23 mouse cellular contexts compared by ENCODE assay signal in genomic region chr10:82680769-82681168, GRCm38 (mm10). TPM values are rescaled to one million over a fixed set of nuclear protein-coding genes. Genes with fewer than 3 reads are reported as not detected.
DNase-seq lines count a peak whose midpoint lies in the region; ATAC-seq lines count a peak whose summit lies in the region.
"Had no signal": no experiment of that assay in that cellular context is flagged by ENCODE, and none has a peak within 500 bp of the region (broad histone marks: within the 10 kb centered on the region; RNA-seq: fewer than 3 reads in every experiment).

No protein-coding gene starts in this region.

- ATAC-seq in hindbrain, embryonic 13.5 days (ENCODE audit: low FRiP score) = no peak
- ATAC-seq: forebrain, embryonic 13.5 days; inflammation-experienced regulatory T-cells, adult 6 months; liver, embryonic 12.5 days; midbrain, embryonic 15.5 days had no signal

- intact Hi-C loops in left cerebral cortex, postnatal 25 days (cut with DNase I) = loop anchor here (1.0 kb wide), 1 partner anchor 18 kb away; no protein-coding TSS in a partner anchor

- no peaks in the 10 kb centered on the region for H3K36me3 ChIP-seq in hindbrain, embryonic 13.5 days
- H3K36me3 ChIP-seq: embryonic facial prominence, embryonic 12.5 days; heart, embryonic 12.5 days; hindbrain, embryonic 12.5 days; liver, embryonic 12.5 days; midbrain, embryonic 15.5 days; neural tube, embryonic 15.5 days had no signal

- no peak overlapping the region for H3K9ac ChIP-seq in hindbrain, embryonic 13.5 days
- H3K9ac ChIP-seq: embryonic facial prominence, embryonic 12.5 days; forebrain, embryonic 13.5 days; heart, embryonic 12.5 days; hindbrain, embryonic 12.5 days; liver, embryonic 12.5 days; lung, embryonic 14.5 days; midbrain, embryonic 15.5 days; neural tube, embryonic 15.5 days had no signal

- H3K4me3 ChIP-seq in hindbrain, embryonic 13.5 days = no peak overlapping the region
- H3K4me3 ChIP-seq: embryonic facial prominence, embryonic 12.5 days; erythroblast, embryonic 14.5 days; forebrain, embryonic 13.5 days; heart, embryonic 12.5 days; hindbrain, embryonic 12.5 days; liver, embryonic 12.5 days; midbrain, embryonic 15.5 days; neural tube, embryonic 15.5 days had no signal

- H3K9me3 ChIP-seq in hindbrain, embryonic 13.5 days = no peaks in the 10 kb centered on the region
- H3K9me3 ChIP-seq: embryonic facial prominence, embryonic 12.5 days; forebrain, embryonic 13.5 days; heart, embryonic 12.5 days; hindbrain, embryonic 12.5 days; liver, embryonic 12.5 days; midbrain, embryonic 15.5 days; neural tube, embryonic 15.5 days had no signal

- no peak overlapping the region for H3K4me2 ChIP-seq in hindbrain, embryonic 13.5 days
- H3K4me2 ChIP-seq: embryonic facial prominence, embryonic 12.5 days; forebrain, embryonic 13.5 days; heart, embryonic 12.5 days; hindbrain, embryonic 12.5 days; liver, embryonic 12.5 days; lung, embryonic 14.5 days; midbrain, embryonic 15.5 days; neural tube, embryonic 15.5 days had no signal

- WGBS in hindbrain, embryonic 13.5 days = 92% methylated on average over 5 of the region's 5 CpGs

- no peaks in the 10 kb centered on the region for H3K27me3 ChIP-seq in hindbrain, embryonic 13.5 days
- H3K27me3 ChIP-seq: embryonic facial prominence, embryonic 12.5 days; forebrain, embryonic 13.5 days; heart, embryonic 12.5 days; hindbrain, embryonic 12.5 days; midbrain, embryonic 15.5 days; neural tube, embryonic 15.5 days had no signal

- no peak overlapping the region for H3K27ac ChIP-seq in hindbrain, embryonic 13.5 days
- H3K27ac ChIP-seq: embryonic facial prominence, embryonic 12.5 days; forebrain, embryonic 13.5 days; hindbrain, embryonic 12.5 days; liver, embryonic 12.5 days; midbrain, embryonic 15.5 days; neural tube, embryonic 15.5 days had no signal

- peak; percentile 87 for DNase-seq in right cerebral cortex, adult 18-20 months
- DNase-seq in right cerebral cortex, postnatal 4 days = no peak
- DNase-seq in layer of hippocampus, adult 9-11 months = peak; percentile 92
- DNase-seq in left cerebral cortex, postnatal 25 days (ENCODE audit: low spot score in 2 of 2) = peak; percentile 67 to 96
- no peak for DNase-seq in kidney, adult 9 months
- DNase-seq in embryo, embryonic 10 days (ENCODE audit: low spot score) = no peak
- DNase-seq: cerebellum, adult 8-10 months; heart, postnatal 14 days; kidney, postnatal 36 days; lung, embryonic 14.5 days; lung, postnatal 36 days; spleen, adult 18-20 months had no signal

- no peaks in the 10 kb centered on the region for H3K4me1 ChIP-seq in hindbrain, embryonic 13.5 days (replicated peaks)
- H3K4me1 ChIP-seq: embryonic facial prominence, embryonic 12.5 days; forebrain, embryonic 13.5 days; heart, embryonic 12.5 days; hindbrain, embryonic 12.5 days; midbrain, embryonic 15.5 days; neural tube, embryonic 15.5 days had no signal

RNA-seq across cellular contexts. Expression of gene Glt8d2, which starts 9.7 kb away (rescaled TPM):
- 10 to 100 TPM; 14.6 to 22.7 TPM for total RNA-seq in left cerebral cortex, postnatal 25 days (2021)
- polyA plus RNA-seq in hindbrain, embryonic 13.5 days (2015; fragmentation: Nextera tagmentation; extraction: Ambion mirVana) = 1.5 and 1.7 TPM in 2 replicates
- total RNA-seq: megakaryocyte-erythroid progenitor cell, adult 5-6 weeks had no signal
- polyA plus RNA-seq: erythroblast, embryonic 14.5 days had no signal

RNA-seq across cellular contexts. Expression of gene Hcfc2, which starts 15.2 kb away (rescaled TPM):
- 10 to 100 TPM; 43.0 to 45.2 TPM for total RNA-seq in left cerebral cortex, postnatal 25 days (2021)
- polyA plus RNA-seq in hindbrain, embryonic 13.5 days (2015; fragmentation: Nextera tagmentation; extraction: Ambion mirVana) = 41.2 and 46.1 TPM in 2 replicates

RNA-seq across cellular contexts. Expression of gene Tdg, which starts 51.1 kb away (rescaled TPM):
- 10 to 100 TPM; 50.0 to 55.6 TPM for total RNA-seq in left cerebral cortex, postnatal 25 days (2021)
- polyA plus RNA-seq in hindbrain, embryonic 13.5 days (2015; fragmentation: Nextera tagmentation; extraction: Ambion mirVana) = 196 and 203 TPM in 2 replicates

RNA-seq across cellular contexts. Expression of gene 1190007I07Rik, which starts 57.7 kb away (rescaled TPM):
- total RNA-seq in left cerebral cortex, postnatal 25 days (2021) = 10 to 100 TPM; 19.9 to 20.8 TPM
- polyA plus RNA-seq in hindbrain, embryonic 13.5 days (2015; fragmentation: Nextera tagmentation; extraction: Ambion mirVana) = 36.9 and 38.2 TPM in 2 replicates

Comparison
In these comparisons a context has a peak if more than half of its experiments do, and no peak if none do; other contexts are left out.
1. DNase-seq: peak in right cerebral cortex, adult 18-20 months (single experiment), layer of hippocampus, adult 9-11 months (single experiment) and left cerebral cortex, postnatal 25 days (2 of 2); none in right cerebral cortex, postnatal 4 days (single experiment), kidney, adult 9 months (single experiment) and embryo, embryonic 10 days (single experiment).